Mouse (Mus musculus) left cerebral cortex, adult 9 months (tissue): Measurements from ENCODE around the gene Gpr34.

Source experiments
- DNase-seq, 2 experiments: peaks; one replicate each; pipeline ENCODE4 v3.0.0; 2022; ENCODE audit warnings: low spot score in 2 of 2

The Gpr34 gene

GRCm38 (mm10) chrX:13670342-13670741, 38.5 kb downstream of the Gpr34 start:
- no peak for DNase-seq

DNA sequence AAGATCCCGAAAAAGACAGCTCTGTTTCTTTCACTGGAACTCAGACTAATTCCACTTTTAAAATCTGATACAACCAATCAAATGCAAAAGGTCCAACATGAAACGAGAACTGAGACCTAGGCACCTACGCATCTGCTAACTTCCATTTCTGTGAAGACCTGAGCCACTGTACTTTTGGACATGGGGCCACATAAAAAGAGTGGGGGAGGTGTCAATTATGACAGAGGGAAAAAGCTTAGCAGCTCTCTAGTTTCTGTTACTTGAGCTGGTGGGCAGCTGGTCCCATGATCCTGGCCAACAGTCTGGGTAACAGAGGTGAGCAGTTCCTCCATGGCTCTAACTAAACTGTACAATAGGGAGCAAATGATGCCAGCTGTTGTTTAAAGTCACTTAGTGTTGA, 41.1 kb downstream of the Gpr34 start:
- DNase-seq = no peak

- DNase-seq = no peak
Observed at GRCm38 (mm10) chrX:13681748-13682147, 49.9 kb downstream of the Gpr34 start.

- DNase-seq = no peak
Observed at GRCm38 (mm10) chrX:13686589-13686988, 54.7 kb downstream of the Gpr34 start.

GRCm38 (mm10) chrX:13688356-13688755, 56.5 kb downstream of the Gpr34 start:
- DNase-seq = peak; percentile 25 to 36
